Mouse (Mus musculus) gastrocnemius, postnatal 10 days (tissue): ENCODE data around the gene Gm20855. TPM values are rescaled to one million over a fixed set of nuclear protein-coding genes. Genes with fewer than 3 reads are reported as not detected.
"Not testable (repeated sequence)": the region's sequence is repeated elsewhere in the genome, so short reads cannot be mapped to it uniquely, and the experiment has no call there.

Experiments
- DNase-seq: peaks from one replicate; pipeline ENCODE4 v3.0.0; 2021; ENCODE audit warnings: mixed read lengths
- long read RNA-seq, 2 experiments: library from polyadenylated mRNA; stranded (forward); transcript quantifications; one replicate each; pipeline ENCODE4 v2.0.0; 2021
- total RNA-seq, 2 experiments: library from RNA; stranded (reverse); gene quantifications; 2 replicates each; pipeline ENCODE4 v1.2.3; 2021

The Gm20855 gene
- not detected for total RNA-seq
- long read RNA-seq, experiment 1 = 0 reads
- long read RNA-seq, experiment 2 = 0 reads

- DNase-seq = not testable (repeated sequence)
Observed at GRCm38 (mm10) chrY:35131733-35132132, at the start of gene Gm20855. Gene Gm20855 (minus strand): TSS chrY:35131833.
